Mouse (Mus musculus): ENCODE data around the gene Gm28635. TPM values are rescaled to one million over a fixed set of nuclear protein-coding genes. Genes with fewer than 3 reads are reported as not detected.
"Not testable (repeated sequence)": the region's sequence is repeated elsewhere in the genome, so short reads cannot be mapped to it uniquely, and the experiment has no call there.

The Gm28635 gene
- polyA plus RNA-seq, 1 experiment from 2014 or later, result not detected

GRCm38 (mm10) chr2:84703497-84703896 lies 25.7 kb upstream of the Gm28635 start:
- Histone ChIP-seq H3K9me3 (replicated peaks; ENCODE audit: control insufficient read depth, low read length) (no peaks in the 10 kb centered on the region), H3K27ac (ENCODE audit: low read depth, low read length) (no peak overlapping the region), H3K27me3 (replicated peaks; ENCODE audit: control insufficient read depth, insufficient read depth, low read length) (no peaks in the 10 kb centered on the region), H3K4me2 (ENCODE audit: low read length) (no peak overlapping the region), H3K9ac (ENCODE audit: low read length) (no peak overlapping the region), H3K4me3 (ENCODE audit: low read depth, low read length) (no peak overlapping the region), H3K36me3 (ENCODE audit: control insufficient read depth, insufficient read depth, low read length) (peaks cover 32% of the 10 kb centered on the region), H3K4me1 (ENCODE audit: control insufficient read depth, insufficient read depth, low read length) (peaks cover 9% of the 10 kb centered on the region)
- ATAC-seq (no peak), DNase-seq (ENCODE audit: low spot score) (no peak)
- 93% methylated on average over 1 of the region's 1 CpGs for WGBS

GRCm38 (mm10) chr2:84695007-84695695 lies 17.3 kb upstream of the Gm28635 start:
- Histone ChIP-seq H3K9ac (ENCODE audit: low read length) (no peak overlapping the region), H3K36me3 (ENCODE audit: control insufficient read depth, insufficient read depth, low read length) (peaks cover 72% of the 10 kb centered on the region), H3K27me3 (replicated peaks; ENCODE audit: control insufficient read depth, insufficient read depth, low read length) (no peaks in the 10 kb centered on the region), H3K4me1 (ENCODE audit: control insufficient read depth, insufficient read depth, low read length) (no peaks in the 10 kb centered on the region), H3K27ac (ENCODE audit: low read depth, low read length) (no peak overlapping the region), H3K4me3 (ENCODE audit: low read depth, low read length) (no peak overlapping the region), H3K4me2 (ENCODE audit: low read length) (no peak overlapping the region), H3K9me3 (replicated peaks; ENCODE audit: control insufficient read depth, low read length) (no peaks in the 10 kb centered on the region)
- no peak for ATAC-seq
- no peak for DNase-seq (ENCODE audit: low spot score)
- 91% methylated on average over 5 of the region's 5 CpGs for WGBS

GRCm38 (mm10) chr2:84690050-84690449 lies 12.2 kb upstream of the Gm28635 start:
- WGBS, result 87% methylated on average over 12 of the region's 12 CpGs
- H3K36me3 ChIP-seq (ENCODE audit: control insufficient read depth, insufficient read depth, low read length), result peaks cover 92% of the 10 kb centered on the region
- ATAC-seq, result no peak

GRCm38 (mm10) chr2:84688080-84688844 lies 10.4 kb upstream of the Gm28635 start:
- no peaks in the 10 kb centered on the region for H3K4me1 ChIP-seq (ENCODE audit: control insufficient read depth, insufficient read depth, low read length)
- DNase-seq (ENCODE audit: low spot score) (no peak), ATAC-seq (no peak)
- H3K27me3 ChIP-seq (replicated peaks; ENCODE audit: control insufficient read depth, insufficient read depth, low read length), result no peaks in the 10 kb centered on the region
- H3K4me2 ChIP-seq (ENCODE audit: low read length), result no peak overlapping the region
- no peak overlapping the region for H3K4me3 ChIP-seq (ENCODE audit: low read depth, low read length)
- no peaks in the 10 kb centered on the region for H3K9me3 ChIP-seq (replicated peaks; ENCODE audit: control insufficient read depth, low read length)
- WGBS, result 92% methylated on average over 2 of the region's 2 CpGs
- H3K27ac ChIP-seq (ENCODE audit: low read depth, low read length), result no peak overlapping the region
- H3K9ac ChIP-seq (ENCODE audit: low read length), result no peak overlapping the region
- peaks cover 86% of the 10 kb centered on the region for H3K36me3 ChIP-seq (ENCODE audit: control insufficient read depth, insufficient read depth, low read length)

More at GRCm38 (mm10) chr2:84690050-84690449, 12.2 kb upstream of the Gm28635 start:
- H3K4me1 ChIP-seq (ENCODE audit: control insufficient read depth, insufficient read depth, low read length), result no peaks in the 10 kb centered on the region
- no peak for DNase-seq (ENCODE audit: low spot score)
- H3K4me3 ChIP-seq (ENCODE audit: low read depth, low read length), result no peak overlapping the region
- no peak overlapping the region for H3K27ac ChIP-seq (ENCODE audit: low read depth, low read length)
- no peak overlapping the region for H3K9ac ChIP-seq (ENCODE audit: low read length)
- H3K9me3 ChIP-seq (replicated peaks; ENCODE audit: control insufficient read depth, low read length), result no peaks in the 10 kb centered on the region
- no peaks in the 10 kb centered on the region for H3K27me3 ChIP-seq (replicated peaks; ENCODE audit: control insufficient read depth, insufficient read depth, low read length)
- H3K4me2 ChIP-seq (ENCODE audit: low read length), result no peak overlapping the region

GRCm38 (mm10) chr2:84682605-84683183 lies 4.9 kb upstream of the Gm28635 start:
- no peak overlapping the region for H3K4me3 ChIP-seq (ENCODE audit: low read depth, low read length)
- WGBS, result 92% methylated on average over 6 of the region's 6 CpGs

GRCm38 (mm10) chr2:84679016-84679415 lies 1.2 kb upstream of the Gm28635 start, which contains the start of gene Tmx2:
Tmx2 (minus strand) TSS chr2:84679140.
- Histone ChIP-seq H3K9me3 (replicated peaks; ENCODE audit: control insufficient read depth, low read length) (no peaks in the 10 kb centered on the region), H3K4me1 (ENCODE audit: control insufficient read depth, insufficient read depth, low read length) (peaks cover 14% of the 10 kb centered on the region; the same call in 1 of the 2 replicates)
- 16% methylated on average over 8 of the region's 8 CpGs for WGBS

More at GRCm38 (mm10) chr2:84682605-84683183, 4.9 kb upstream of the Gm28635 start:
- ATAC-seq (no peak), DNase-seq (ENCODE audit: low spot score) (no peak)
- Histone ChIP-seq H3K36me3 (ENCODE audit: control insufficient read depth, insufficient read depth, low read length) (peaks cover 42% of the 10 kb centered on the region), H3K27ac (ENCODE audit: low read depth, low read length) (no peak overlapping the region), H3K9ac (ENCODE audit: low read length) (no peak overlapping the region), H3K4me2 (ENCODE audit: low read length) (no peak overlapping the region), H3K9me3 (replicated peaks; ENCODE audit: control insufficient read depth, low read length) (no peaks in the 10 kb centered on the region), H3K27me3 (replicated peaks; ENCODE audit: control insufficient read depth, insufficient read depth, low read length) (no peaks in the 10 kb centered on the region), H3K4me1 (ENCODE audit: control insufficient read depth, insufficient read depth, low read length) (peaks cover 7% of the 10 kb centered on the region; the same call in 1 of the 2 replicates)

GRCm38 (mm10) chr2:84677270-84677967 lies 422 bp downstream of the Gm28635 start:
- DNase-seq (ENCODE audit: low spot score), result peak; percentile 32
- ATAC-seq, result peak; percentile 44
- H3K9ac ChIP-seq (ENCODE audit: low read length), result peak overlapping the region; percentile 68
- peaks cover 14% of the 10 kb centered on the region; the same call in 1 of the 2 replicates for H3K4me1 ChIP-seq (ENCODE audit: control insufficient read depth, insufficient read depth, low read length)
- H3K27me3 ChIP-seq (replicated peaks; ENCODE audit: control insufficient read depth, insufficient read depth, low read length), result no peaks in the 10 kb centered on the region
- H3K27ac ChIP-seq (ENCODE audit: low read depth, low read length), result peak overlapping the region; percentile 61; the same call in 1 of the 2 replicates
- no peaks in the 10 kb centered on the region for H3K9me3 ChIP-seq (replicated peaks; ENCODE audit: control insufficient read depth, low read length)
- WGBS, result 10% methylated on average over 22 of the region's 22 CpGs
- H3K4me2 ChIP-seq (ENCODE audit: low read length), result peak overlapping the region; percentile 62
- H3K36me3 ChIP-seq (ENCODE audit: control insufficient read depth, insufficient read depth, low read length), result peaks cover 41% of the 10 kb centered on the region
- H3K4me3 ChIP-seq (ENCODE audit: low read depth, low read length), result peak overlapping the region; percentile 58

More at GRCm38 (mm10) chr2:84679016-84679415, 1.2 kb upstream of the Gm28635 start, which contains the start of gene Tmx2:
- Histone ChIP-seq H3K27me3 (replicated peaks; ENCODE audit: control insufficient read depth, insufficient read depth, low read length) (no peaks in the 10 kb centered on the region), H3K4me2 (ENCODE audit: low read length) (peak within 1 kb of the TSS; percentile 65), H3K36me3 (ENCODE audit: control insufficient read depth, insufficient read depth, low read length) (peaks cover 28% of the 10 kb centered on the region), H3K4me3 (ENCODE audit: low read depth, low read length) (peak within 1 kb of the TSS; percentile 79), H3K27ac (ENCODE audit: low read depth, low read length) (peak within 1 kb of the TSS; percentile 45; the same call in 1 of the 2 replicates), H3K9ac (ENCODE audit: low read length) (peak within 1 kb of the TSS; percentile 84)
- ATAC-seq, result no peak
- DNase-seq (ENCODE audit: low spot score), result no peak

- H3K9me3 ChIP-seq (replicated peaks; ENCODE audit: control insufficient read depth, low read length); H3K27me3 ChIP-seq (replicated peaks; ENCODE audit: control insufficient read depth, insufficient read depth, low read length); ATAC-seq; DNase-seq (ENCODE audit: low spot score); H3K4me1 ChIP-seq (ENCODE audit: control insufficient read depth, insufficient read depth, low read length); H3K9ac ChIP-seq (ENCODE audit: low read length): not testable (repeated sequence)
- Histone ChIP-seq H3K4me2 (ENCODE audit: low read length) (peak overlapping the region; percentile 72), H3K27ac (ENCODE audit: low read depth, low read length) (peak overlapping the region; percentile 91; the same call in 1 of the 2 replicates), H3K4me3 (ENCODE audit: low read depth, low read length) (peak overlapping the region; percentile 84; the same call in 1 of the 2 replicates), H3K36me3 (ENCODE audit: control insufficient read depth, insufficient read depth, low read length) (peaks cover 52% of the 10 kb centered on the region)
- WGBS, result 45% methylated on average over 4 of the region's 5 CpGs
Observed at GRCm38 (mm10) chr2:84671535-84671934, 6.3 kb downstream of the Gm28635 start.
